Mouse (Mus musculus): ENCODE data around the gene Prkn. TPM values are rescaled to one million over a fixed set of nuclear protein-coding genes. Genes with fewer than 3 reads are reported as not detected.

Gene Prkn
- polyA plus RNA-seq, 1 experiment from 2014 or later: 2.8 TPM

DNA sequence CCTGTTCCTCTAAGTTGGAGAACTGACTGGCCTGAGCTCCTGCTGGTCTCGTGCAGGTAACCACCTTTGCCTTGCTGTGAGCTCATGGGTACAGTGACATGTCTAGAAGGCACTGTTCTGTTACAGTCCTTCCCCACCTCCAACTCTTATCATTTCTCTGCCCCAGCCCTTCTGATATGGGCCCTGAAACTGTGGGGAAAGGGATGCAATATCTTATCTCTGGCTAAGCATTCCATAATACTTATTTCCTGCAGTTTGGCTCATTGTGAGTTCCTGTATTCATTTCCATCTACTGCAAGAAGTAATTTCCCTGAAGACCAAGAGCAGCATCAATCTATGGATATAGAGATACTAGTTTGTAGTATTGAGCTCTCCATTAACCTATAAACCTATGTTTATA, 506.1 kb downstream of the Prkn start:
- WGBS: 88% methylated on average over 1 of the region's 1 CpGs
- H3K4me2 ChIP-seq (replicated peaks): no peak overlapping the region
- no peak overlapping the region for H3K27ac ChIP-seq (replicated peaks)
- H3K36me3 ChIP-seq: no peaks in the 10 kb centered on the region
- H3K9me3 ChIP-seq (replicated peaks): no peaks in the 10 kb centered on the region
- no peaks in the 10 kb centered on the region for H3K27me3 ChIP-seq
- ATAC-seq (ENCODE audit: insufficient number of reproducible peaks, low FRiP score, low TSS enrichment, low read depth): no peak
- no peak overlapping the region for H3K4me3 ChIP-seq (replicated peaks)
- no peaks in the 10 kb centered on the region for H3K4me1 ChIP-seq
- H3K9ac ChIP-seq: no peak overlapping the region

DNA sequence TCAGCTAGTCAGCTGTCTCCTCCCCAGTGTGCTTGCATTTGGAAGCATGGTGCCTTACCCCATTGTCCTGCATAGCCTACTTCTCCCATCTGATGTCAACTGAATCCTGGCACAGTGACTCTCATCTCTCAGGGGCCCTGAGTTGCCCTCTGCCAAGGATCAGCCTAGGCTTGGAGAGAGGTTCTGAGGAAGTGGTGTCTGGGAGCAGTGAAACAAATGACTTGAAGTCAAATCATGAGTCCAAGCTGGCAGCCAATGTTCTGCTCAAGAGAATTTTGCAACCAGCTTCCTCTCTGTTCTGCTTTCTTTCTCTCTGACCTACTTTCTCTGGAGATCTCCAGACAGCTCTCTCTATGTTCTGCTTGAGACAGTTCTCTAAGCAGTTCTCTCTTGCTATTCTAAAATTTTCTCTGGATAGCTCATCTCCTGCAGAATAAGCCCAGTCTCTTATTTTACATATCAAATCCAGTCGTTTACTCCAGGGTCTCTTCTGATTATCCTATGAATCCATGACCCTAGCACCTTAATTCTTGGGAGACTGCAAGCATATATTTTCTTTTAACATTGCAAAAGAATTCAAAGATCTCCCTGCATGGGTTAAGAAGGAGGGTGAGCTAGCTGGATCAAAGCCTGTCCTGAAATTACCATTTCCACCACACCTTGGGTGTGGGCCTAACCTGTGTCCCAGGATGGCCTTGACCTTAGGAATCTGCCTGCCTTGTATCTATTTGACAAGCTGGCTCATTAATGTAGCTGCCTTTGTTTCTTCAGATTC, 512.8 kb downstream of the Prkn start:
- no peak overlapping the region for H3K9ac ChIP-seq
- H3K27me3 ChIP-seq: no peaks in the 10 kb centered on the region
- H3K4me3 ChIP-seq (replicated peaks): no peak overlapping the region
- no peak overlapping the region for H3K4me2 ChIP-seq (replicated peaks)
- no peak overlapping the region for H3K27ac ChIP-seq (replicated peaks)
- H3K4me1 ChIP-seq: no peaks in the 10 kb centered on the region
- no peaks in the 10 kb centered on the region for H3K9me3 ChIP-seq (replicated peaks)
- 38% methylated on average over 1 of the region's 1 CpGs for WGBS
- ATAC-seq (ENCODE audit: insufficient number of reproducible peaks, low FRiP score, low TSS enrichment, low read depth): no peak
- H3K36me3 ChIP-seq: no peaks in the 10 kb centered on the region

DNA sequence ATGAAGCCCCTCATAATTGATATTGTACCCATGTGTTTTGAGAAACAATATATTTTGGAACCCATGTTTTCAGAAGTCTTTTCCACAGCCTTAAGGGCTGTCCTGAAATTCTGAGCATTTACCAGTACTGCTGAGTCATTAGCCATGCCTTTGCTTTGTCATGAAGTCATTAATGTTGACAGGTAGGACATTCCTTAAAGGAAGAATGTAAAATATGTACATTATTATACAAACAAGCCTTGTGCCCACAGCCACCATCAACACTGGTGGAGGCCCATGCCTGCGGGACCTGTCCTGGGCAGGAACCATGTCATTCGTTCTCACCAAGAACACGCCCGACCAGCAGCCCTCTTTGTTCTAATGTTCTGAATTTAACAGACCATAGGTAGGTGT, 513.4 kb downstream of the Prkn start:
- no peak for ATAC-seq (ENCODE audit: insufficient number of reproducible peaks, low FRiP score, low TSS enrichment, low read depth)
- H3K27ac ChIP-seq (replicated peaks): no peak overlapping the region
- 76% methylated on average over 4 of the region's 4 CpGs for WGBS

DNA sequence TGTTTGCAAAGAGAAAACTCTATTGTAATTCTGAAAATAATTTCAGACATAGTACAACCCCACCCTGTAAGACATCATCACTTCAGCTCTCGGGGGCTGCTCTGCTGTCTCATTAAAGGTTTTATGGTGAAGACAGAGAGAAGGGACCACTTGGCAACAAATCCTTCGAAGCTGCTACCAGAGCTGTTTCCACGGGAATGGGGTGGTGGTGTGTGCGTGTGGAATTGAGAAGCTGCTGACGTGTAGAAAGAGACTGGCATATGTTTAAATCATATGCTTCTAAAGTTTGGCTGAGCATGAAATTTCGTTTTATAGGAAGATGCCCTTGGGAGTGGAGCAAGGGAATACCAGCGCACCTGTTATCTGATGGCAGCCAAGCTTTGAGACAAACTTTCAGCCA, 514.2 kb downstream of the Prkn start:
- H3K36me3 ChIP-seq: no peaks in the 10 kb centered on the region
- 50% methylated on average over 7 of the region's 7 CpGs for WGBS
- no peaks in the 10 kb centered on the region for H3K4me1 ChIP-seq
- H3K4me3 ChIP-seq (replicated peaks): no peak overlapping the region
- no peaks in the 10 kb centered on the region for H3K27me3 ChIP-seq
- no peaks in the 10 kb centered on the region for H3K9me3 ChIP-seq (replicated peaks)
- no peak overlapping the region for H3K4me2 ChIP-seq (replicated peaks)
- H3K27ac ChIP-seq (replicated peaks): no peak overlapping the region
- no peak overlapping the region for H3K9ac ChIP-seq
- ATAC-seq (ENCODE audit: insufficient number of reproducible peaks, low FRiP score, low TSS enrichment, low read depth): no peak

More for the DNA sequence above, 513.4 kb downstream of the Prkn start:
- H3K9ac ChIP-seq: no peak overlapping the region
- no peaks in the 10 kb centered on the region for H3K27me3 ChIP-seq
- H3K4me3 ChIP-seq (replicated peaks): no peak overlapping the region
- no peak overlapping the region for H3K4me2 ChIP-seq (replicated peaks)
- H3K9me3 ChIP-seq (replicated peaks): no peaks in the 10 kb centered on the region
- H3K36me3 ChIP-seq: no peaks in the 10 kb centered on the region
- no peaks in the 10 kb centered on the region for H3K4me1 ChIP-seq

GRCm38 (mm10) chr17:11375461-11375860, 535.3 kb downstream of the Prkn start:
- Histone ChIP-seq H3K36me3 (no peaks in the 10 kb centered on the region), H3K4me2 (replicated peaks) (no peak overlapping the region), H3K9ac (no peak overlapping the region), H3K27ac (replicated peaks) (no peak overlapping the region), H3K27me3 (no peaks in the 10 kb centered on the region), H3K4me1 (no peaks in the 10 kb centered on the region), H3K9me3 (replicated peaks) (no peaks in the 10 kb centered on the region), H3K4me3 (replicated peaks) (no peak overlapping the region)
- no peak for ATAC-seq (ENCODE audit: insufficient number of reproducible peaks, low FRiP score, low TSS enrichment, low read depth)
- WGBS: 79% methylated on average over 2 of the region's 2 CpGs

- H3K4me2 ChIP-seq (replicated peaks): no peak overlapping the region
- ATAC-seq (ENCODE audit: insufficient number of reproducible peaks, low FRiP score, low TSS enrichment, low read depth): no peak
- no peaks in the 10 kb centered on the region for H3K9me3 ChIP-seq (replicated peaks)
- H3K36me3 ChIP-seq: no peaks in the 10 kb centered on the region
- WGBS: 78% methylated on average over 8 of the region's 8 CpGs
- no peaks in the 10 kb centered on the region for H3K27me3 ChIP-seq
- H3K4me1 ChIP-seq: no peaks in the 10 kb centered on the region
- no peak overlapping the region for H3K27ac ChIP-seq (replicated peaks)
- no peak overlapping the region for H3K9ac ChIP-seq
- no peak overlapping the region for H3K4me3 ChIP-seq (replicated peaks)
Observed at GRCm38 (mm10) chr17:11383364-11383962, 543.3 kb downstream of the Prkn start.

- ATAC-seq (ENCODE audit: insufficient number of reproducible peaks, low FRiP score, low TSS enrichment, low read depth): no peak
- Histone ChIP-seq H3K27ac (replicated peaks) (no peak overlapping the region), H3K4me3 (replicated peaks) (no peak overlapping the region), H3K9ac (no peak overlapping the region), H3K4me2 (replicated peaks) (no peak overlapping the region), H3K4me1 (no peaks in the 10 kb centered on the region), H3K36me3 (no peaks in the 10 kb centered on the region), H3K27me3 (no peaks in the 10 kb centered on the region), H3K9me3 (replicated peaks) (no peaks in the 10 kb centered on the region)
- WGBS: 85% methylated on average over 4 of the region's 4 CpGs
Observed at GRCm38 (mm10) chr17:11385246-11385645, 545.1 kb downstream of the Prkn start.

DNA sequence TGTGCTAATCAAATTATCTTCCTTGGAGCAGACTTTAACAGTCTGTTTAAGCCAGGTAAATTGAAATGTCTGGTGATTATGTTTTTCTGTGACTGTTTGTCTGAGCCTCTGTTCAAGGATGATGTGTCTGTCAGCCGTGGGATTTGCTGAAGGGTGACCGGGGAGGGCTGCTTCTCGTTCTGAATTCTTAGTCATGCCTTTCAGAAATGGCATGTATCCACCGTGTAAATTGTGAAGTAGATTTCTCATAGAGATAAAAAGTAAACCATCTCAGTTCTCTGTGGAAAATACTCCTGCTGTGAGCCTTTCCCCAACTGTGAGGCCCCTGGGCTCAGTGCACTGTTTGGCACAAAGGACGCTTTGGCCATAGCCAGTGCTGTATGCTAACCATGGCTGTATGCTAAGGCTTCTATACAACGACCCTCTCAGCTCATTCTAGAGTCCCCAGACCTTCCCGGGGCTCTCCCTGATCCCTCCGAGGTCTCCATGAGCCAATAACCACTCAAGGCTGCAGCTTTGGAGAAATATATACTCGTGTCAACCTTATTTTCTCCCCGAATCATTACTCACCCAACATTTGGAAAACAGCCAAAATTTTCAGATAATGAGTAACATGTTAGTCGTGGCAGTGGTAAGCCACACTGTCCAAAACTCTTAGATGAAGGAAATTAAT, 552.6 kb downstream of the Prkn start:
- 0 out of 2 replicates have a peak, but pooled peaks cover 4% of the 10 kb centered on the region for H3K4me1 ChIP-seq
- no peaks in the 10 kb centered on the region for H3K9me3 ChIP-seq (replicated peaks)
- no peak overlapping the region for H3K4me3 ChIP-seq (replicated peaks)
- ATAC-seq (ENCODE audit: insufficient number of reproducible peaks, low FRiP score, low TSS enrichment, low read depth): no peak
- no peak overlapping the region for H3K4me2 ChIP-seq (replicated peaks)
- no peaks in the 10 kb centered on the region for H3K27me3 ChIP-seq
- no peaks in the 10 kb centered on the region for H3K36me3 ChIP-seq
- 40% methylated on average over 11 of the region's 11 CpGs for WGBS
- H3K27ac ChIP-seq (replicated peaks): no peak overlapping the region
- no peak overlapping the region for H3K9ac ChIP-seq

DNA sequence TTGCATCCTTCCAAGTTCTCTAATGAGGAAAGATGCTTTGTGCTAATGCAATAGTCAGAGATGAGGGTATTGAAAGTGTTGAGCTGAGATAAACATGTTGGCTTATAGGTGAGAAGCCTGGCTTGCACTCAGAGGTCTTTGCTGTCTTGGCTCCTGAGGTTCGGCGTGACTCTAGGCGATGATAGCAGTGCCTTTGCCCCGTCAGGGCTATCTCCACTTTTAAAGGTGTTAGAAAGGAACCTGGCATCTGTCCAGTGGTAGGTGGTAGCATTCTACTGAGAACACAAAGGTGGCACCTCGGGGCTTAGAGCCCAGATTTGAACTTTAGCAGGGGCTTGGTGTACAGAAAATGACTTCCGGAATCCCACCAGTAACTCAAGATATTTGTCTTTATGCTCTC, 554.4 kb downstream of the Prkn start:
- H3K9ac ChIP-seq: no peak overlapping the region
- H3K27ac ChIP-seq (replicated peaks): no peak overlapping the region
- no peak overlapping the region for H3K4me2 ChIP-seq (replicated peaks)
- no peaks in the 10 kb centered on the region for H3K9me3 ChIP-seq (replicated peaks)
- H3K36me3 ChIP-seq: no peaks in the 10 kb centered on the region
- no peak overlapping the region for H3K4me3 ChIP-seq (replicated peaks)
- ATAC-seq (ENCODE audit: insufficient number of reproducible peaks, low FRiP score, low TSS enrichment, low read depth): no peak
- 87% methylated on average over 6 of the region's 6 CpGs for whole genome bisulfite sequencing
- H3K4me1 ChIP-seq: 0 out of 2 replicates have a peak, but pooled peaks cover 4% of the 10 kb centered on the region
- H3K27me3 ChIP-seq: no peaks in the 10 kb centered on the region

DNA sequence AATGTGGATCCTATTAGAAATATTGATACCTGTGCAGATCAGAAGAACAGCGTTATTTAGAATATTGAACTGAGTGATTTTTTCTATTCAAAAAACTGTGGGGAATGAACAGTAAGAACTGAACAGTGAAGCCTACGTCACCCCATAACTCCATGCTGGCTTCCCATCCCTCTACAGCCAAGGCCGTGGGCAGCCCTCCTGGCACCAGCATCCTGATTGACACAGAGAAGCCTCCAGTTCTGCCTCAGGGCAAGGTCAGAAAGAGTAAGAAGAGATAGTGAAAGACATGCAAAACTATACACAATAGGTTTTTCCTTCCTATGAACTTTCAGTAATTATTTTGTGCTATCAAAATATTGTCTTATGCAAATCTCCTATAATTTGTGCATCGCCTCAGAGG, 557.5 kb downstream of the Prkn start:
- Histone ChIP-seq H3K36me3 (no peaks in the 10 kb centered on the region), H3K27me3 (no peaks in the 10 kb centered on the region), H3K9me3 (replicated peaks) (no peaks in the 10 kb centered on the region), H3K4me2 (replicated peaks) (no peak overlapping the region), H3K27ac (replicated peaks) (no peak overlapping the region), H3K4me1 (0 out of 2 replicates have a peak, but pooled peaks cover 3% of the 10 kb centered on the region), H3K9ac (no peak overlapping the region), H3K4me3 (replicated peaks) (no peak overlapping the region)
- WGBS: 66% methylated on average over 4 of the region's 4 CpGs
- no peak for ATAC-seq (ENCODE audit: insufficient number of reproducible peaks, low FRiP score, low TSS enrichment, low read depth)

DNA sequence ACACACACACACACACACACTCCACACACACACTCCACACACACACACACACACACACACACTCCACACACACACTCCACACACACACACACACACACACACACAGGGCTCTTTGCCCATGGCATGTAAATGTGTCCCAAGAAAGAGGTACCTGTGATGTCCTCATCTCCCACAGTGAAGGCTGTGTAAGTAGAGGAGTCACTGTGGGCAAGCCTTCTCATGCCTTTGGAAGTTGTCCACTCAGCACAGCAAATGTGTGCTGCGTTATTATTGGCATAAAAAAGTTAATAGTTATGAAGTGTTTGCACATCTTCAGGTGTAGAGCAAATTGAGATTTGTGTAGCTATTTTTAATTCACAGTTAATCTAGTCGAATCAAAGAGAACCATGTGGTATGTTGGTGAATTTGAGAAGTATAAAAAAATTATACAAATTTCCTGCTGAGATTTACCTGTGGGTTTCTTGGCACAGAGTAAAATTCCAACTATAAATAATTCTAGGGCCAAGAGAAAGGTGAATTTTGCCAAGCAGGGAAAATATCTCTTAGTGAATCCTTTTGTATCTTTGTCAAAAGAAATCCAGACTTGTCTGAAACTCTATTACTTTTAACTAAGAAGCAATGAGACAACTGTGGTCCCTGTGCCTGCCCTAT, 562.2 kb downstream of the Prkn start:
- no peaks in the 10 kb centered on the region for H3K9me3 ChIP-seq (replicated peaks)
- H3K36me3 ChIP-seq: no peaks in the 10 kb centered on the region
- no peaks in the 10 kb centered on the region for H3K27me3 ChIP-seq
- H3K9ac ChIP-seq: no peak overlapping the region
- no peaks in the 10 kb centered on the region for H3K4me1 ChIP-seq
- 77% methylated on average over 2 of the region's 2 CpGs for WGBS
- no peak overlapping the region for H3K4me2 ChIP-seq (replicated peaks)
- no peak overlapping the region for H3K27ac ChIP-seq (replicated peaks)
- no peak overlapping the region for H3K4me3 ChIP-seq (replicated peaks)
- no peak for ATAC-seq (ENCODE audit: insufficient number of reproducible peaks, low FRiP score, low TSS enrichment, low read depth)
